Mouse (Mus musculus): ENCODE results near the gene Hspa2.

Hspa2 gene

GRCm38 (mm10) chr12:76403886-76404537 lies at the start of gene Hspa2:
TSS of gene Hspa2 (plus strand) at chr12:76404176.
- peak; percentile 93 for DNase-seq (ENCODE audit: extremely low read depth, insufficient read length, low spot score)

- no peak for DNase-seq (ENCODE audit: extremely low read depth, insufficient read length, low spot score)
Measured at GRCm38 (mm10) chr12:76360868-76361267, 43.1 kb upstream of the Hspa2 start.

GRCm38 (mm10) chr12:76361405-76362302 lies 42.3 kb upstream of the Hspa2 start:
- no peak for DNase-seq (ENCODE audit: extremely low read depth, insufficient read length, low spot score)

GRCm38 (mm10) chr12:76362303-76362676 lies 41.7 kb upstream of the Hspa2 start:
- DNase-seq (ENCODE audit: extremely low read depth, insufficient read length, low spot score): no peak

- DNase-seq (ENCODE audit: extremely low read depth, insufficient read length, low spot score): no peak
Measured at GRCm38 (mm10) chr12:76366276-76366675, 37.7 kb upstream of the Hspa2 start.

- DNase-seq (ENCODE audit: extremely low read depth, insufficient read length, low spot score): peak; percentile 40
Measured at GRCm38 (mm10) chr12:76367096-76367995, 36.6 kb upstream of the Hspa2 start.

GRCm38 (mm10) chr12:76368201-76368789 lies 35.7 kb upstream of the Hspa2 start:
- DNase-seq (ENCODE audit: extremely low read depth, insufficient read length, low spot score): peak; percentile 22

- DNase-seq (ENCODE audit: extremely low read depth, insufficient read length, low spot score): no peak
Measured at GRCm38 (mm10) chr12:76368790-76369205, 35.2 kb upstream of the Hspa2 start.

GRCm38 (mm10) chr12:76369206-76369977 lies 34.6 kb upstream of the Hspa2 start, which contains the start of gene Zbtb25:
TSS of gene Zbtb25 (minus strand) at chr12:76369602.
- DNase-seq (ENCODE audit: extremely low read depth, insufficient read length, low spot score): peak; percentile 91

GRCm38 (mm10) chr12:76369978-76370830 lies 33.8 kb upstream of the Hspa2 start, which contains the start of gene Zbtb1:
TSS of gene Zbtb1 (plus strand) at chr12:76370266.
- peak; percentile 91 for DNase-seq (ENCODE audit: extremely low read depth, insufficient read length, low spot score)

GRCm38 (mm10) chr12:76370831-76371571 lies 33.0 kb upstream of the Hspa2 start:
- DNase-seq (ENCODE audit: extremely low read depth, insufficient read length, low spot score): peak; percentile 88

GRCm38 (mm10) chr12:76372046-76372445 lies 31.9 kb upstream of the Hspa2 start:
- no peak for DNase-seq (ENCODE audit: extremely low read depth, insufficient read length, low spot score)

GRCm38 (mm10) chr12:76372881-76373818 lies 30.8 kb upstream of the Hspa2 start:
- no peak for DNase-seq (ENCODE audit: extremely low read depth, insufficient read length, low spot score)

- DNase-seq (ENCODE audit: extremely low read depth, insufficient read length, low spot score): no peak
Measured at GRCm38 (mm10) chr12:76373991-76374390, 30.0 kb upstream of the Hspa2 start.

GRCm38 (mm10) chr12:76374911-76375310 lies 29.1 kb upstream of the Hspa2 start:
- DNase-seq (ENCODE audit: extremely low read depth, insufficient read length, low spot score): no peak

GRCm38 (mm10) chr12:76375506-76375905 lies 28.5 kb upstream of the Hspa2 start:
- DNase-seq (ENCODE audit: extremely low read depth, insufficient read length, low spot score): no peak

GRCm38 (mm10) chr12:76376649-76377048 lies 27.3 kb upstream of the Hspa2 start:
- DNase-seq (ENCODE audit: extremely low read depth, insufficient read length, low spot score): no peak

All from 3134 (cell line).